Mouse (Mus musculus): Measurements from ENCODE around the gene Trpm6. TPM values are rescaled to one million over a fixed set of nuclear protein-coding genes. Genes with fewer than 3 reads are reported as not detected.
A peak's percentile ranks its signal among the peaks of the same experiment; 100 is the strongest.

Gene Trpm6
- total RNA-seq, 2 experiments from 2014 or later = not detected

DNA sequence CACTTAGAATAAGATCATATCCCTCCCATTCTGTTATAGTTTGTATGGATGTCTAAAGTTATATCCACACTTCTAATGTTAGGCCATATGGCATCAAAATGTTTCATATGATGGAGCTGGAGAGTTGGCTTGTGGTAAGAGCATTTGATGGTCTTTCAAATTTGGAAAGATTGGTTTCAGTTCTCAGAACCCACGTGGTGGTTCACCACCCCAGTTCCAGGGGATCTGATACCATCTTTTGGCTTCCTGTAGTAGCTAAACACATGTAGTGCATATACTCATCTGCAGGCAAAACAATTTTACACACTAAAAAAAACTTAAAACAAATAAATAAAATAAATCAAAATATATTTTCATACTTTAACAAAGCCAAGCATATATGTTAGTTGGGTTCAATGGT lies 21.3 kb downstream of the Trpm6 start:
- peak; percentile 39; the same call in 1 of the 2 replicates for ATAC-seq (replicated peaks; ENCODE audit: poor library complexity)

DNA sequence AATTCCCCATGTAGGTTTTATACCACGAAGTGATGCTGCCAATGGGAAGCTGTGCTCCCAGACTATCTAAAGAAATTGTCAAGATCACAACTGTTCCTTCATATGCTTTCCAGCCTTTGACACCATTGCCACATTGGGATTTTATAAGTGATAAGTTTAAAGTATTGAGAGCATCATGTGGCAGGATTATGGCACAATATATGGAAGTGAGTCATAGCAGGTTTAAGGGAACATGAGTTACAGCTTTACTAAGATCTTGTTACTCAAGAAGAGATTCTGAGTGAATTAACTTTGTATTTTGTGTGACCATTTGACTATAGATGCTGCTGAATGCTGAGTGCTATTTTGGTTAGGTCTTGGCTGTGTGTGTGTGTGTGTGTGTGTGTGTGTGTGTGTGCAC lies 21.8 kb downstream of the Trpm6 start:
- no peak for ATAC-seq (replicated peaks; ENCODE audit: poor library complexity)

DNA sequence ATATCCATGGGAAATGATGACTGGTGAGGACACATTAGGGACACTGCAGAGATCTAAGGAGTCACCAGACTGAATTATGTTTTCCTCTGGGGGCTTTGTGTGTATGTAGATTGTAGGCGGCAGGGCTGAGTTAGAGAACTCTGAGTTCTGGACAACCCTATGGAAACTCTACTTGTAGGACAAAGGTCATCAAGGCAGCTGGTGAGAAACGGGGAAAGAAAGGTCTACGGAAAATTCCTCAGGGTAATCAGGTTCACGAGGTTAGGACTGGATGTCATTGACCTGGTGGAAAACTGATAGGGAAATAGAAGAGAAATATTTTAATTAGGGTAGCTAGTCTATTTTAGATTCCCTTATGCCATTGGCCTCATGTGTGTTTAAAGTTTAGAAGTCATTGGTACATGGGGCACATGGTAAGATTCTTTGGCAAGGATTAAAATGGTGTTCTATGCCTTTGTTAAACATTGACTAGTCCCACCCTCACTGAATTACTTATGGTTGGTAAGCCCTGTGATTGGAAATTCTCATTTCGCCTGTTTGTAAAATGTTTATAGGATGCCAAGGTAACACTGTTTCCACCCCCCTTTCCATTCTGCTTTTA lies 23.2 kb downstream of the Trpm6 start:
- no peak for ATAC-seq (replicated peaks; ENCODE audit: poor library complexity)

DNA sequence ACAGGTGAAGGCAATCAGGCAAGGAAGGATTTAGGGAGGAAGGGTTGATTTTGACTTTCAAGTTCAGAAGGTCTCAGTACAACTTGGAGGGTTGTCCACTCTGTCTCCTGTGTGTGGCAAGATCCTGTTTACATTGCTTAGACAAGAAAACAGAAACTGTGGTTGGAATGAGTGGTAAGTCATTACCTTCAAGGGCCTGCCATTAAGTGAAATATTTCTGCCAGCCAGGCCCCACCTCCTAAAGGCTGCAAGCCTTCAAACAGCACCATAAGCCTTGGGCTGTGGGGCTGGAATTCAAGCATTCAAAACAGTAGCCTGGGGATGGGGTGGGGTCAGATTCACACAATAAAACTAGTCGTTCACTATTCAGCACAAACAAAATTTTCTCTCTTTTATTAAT lies 24.3 kb downstream of the Trpm6 start:
- ATAC-seq (replicated peaks; ENCODE audit: poor library complexity) = no peak

DNA sequence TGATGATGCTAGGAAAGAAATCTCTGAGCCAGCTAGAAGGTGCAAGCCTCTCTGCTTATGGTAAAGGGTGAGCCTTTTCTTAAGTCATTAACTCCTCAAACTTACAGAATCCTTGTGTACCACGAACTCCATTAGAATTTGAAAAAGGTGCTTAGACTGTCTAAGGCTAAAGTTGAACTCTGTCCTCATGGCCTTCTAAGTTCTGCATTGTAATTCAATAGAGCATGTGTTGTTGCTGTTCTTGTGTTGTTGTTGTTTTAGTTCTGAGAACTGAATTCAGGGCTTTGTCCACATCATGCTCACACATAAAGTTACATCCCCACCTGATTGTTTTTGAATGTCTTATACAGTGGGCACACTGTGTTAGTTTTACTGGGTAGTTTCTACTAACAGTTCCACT lies 49.9 kb downstream of the Trpm6 start:
- ATAC-seq (replicated peaks; ENCODE audit: poor library complexity) = no peak

DNA sequence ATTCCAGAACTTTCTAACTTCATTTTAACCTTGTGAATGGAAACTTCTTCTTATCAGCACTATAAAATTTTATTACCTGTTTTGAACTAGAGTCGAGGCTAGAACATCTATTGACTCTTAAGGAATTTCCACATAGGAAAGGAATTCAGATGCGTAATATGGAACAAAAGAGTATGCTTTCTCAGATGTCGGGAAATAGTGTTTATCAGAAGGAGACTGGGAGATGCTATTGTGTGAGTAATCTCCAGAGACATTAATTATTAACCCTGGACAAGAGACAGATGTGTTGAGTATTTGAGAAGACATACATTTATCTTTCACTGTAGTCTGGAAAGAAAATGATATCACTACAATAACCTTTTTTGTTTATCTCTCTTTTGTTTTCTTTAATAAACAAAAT lies 61.5 kb downstream of the Trpm6 start:
- ATAC-seq (replicated peaks; ENCODE audit: poor library complexity) = no peak

DNA sequence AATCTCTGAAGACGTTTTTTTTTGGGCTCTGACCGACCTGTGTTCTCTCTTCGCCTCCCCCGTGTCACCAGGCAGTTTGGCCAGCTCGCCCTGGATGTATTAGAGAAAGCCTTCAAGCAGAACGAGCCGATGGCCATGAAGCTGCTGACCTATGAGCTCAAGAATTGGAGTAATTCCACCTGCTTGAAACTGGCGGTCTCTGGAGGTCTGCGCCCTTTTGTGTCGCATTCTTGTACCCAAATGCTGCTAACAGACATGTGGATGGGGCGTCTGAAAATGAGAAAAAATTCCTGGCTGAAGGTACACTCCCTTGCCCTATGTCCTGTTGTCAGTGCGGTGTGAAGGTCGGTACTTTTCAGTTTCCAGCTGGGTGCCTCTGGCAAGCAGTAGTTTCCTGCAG lies 65.4 kb downstream of the Trpm6 start:
- ATAC-seq (replicated peaks; ENCODE audit: poor library complexity) = no peak

DNA sequence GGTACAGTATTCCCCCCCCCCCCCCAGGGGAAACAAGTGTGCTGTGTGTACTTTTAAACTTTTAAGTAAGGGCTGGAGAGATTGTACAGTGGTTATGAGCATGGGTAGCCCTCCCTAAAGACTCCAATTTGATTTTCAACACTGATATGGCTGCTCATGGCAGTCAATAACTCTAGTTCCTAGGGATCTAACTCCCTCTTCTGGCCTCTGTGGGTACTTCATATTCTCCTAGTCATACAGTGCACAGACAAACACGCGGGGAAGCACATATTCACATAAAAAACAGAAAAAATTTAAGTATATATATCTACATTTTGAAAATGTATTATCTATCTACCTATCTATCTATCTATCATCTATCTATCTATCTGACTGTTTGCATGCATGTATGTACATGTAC lies 67.6 kb downstream of the Trpm6 start:
- 0 out of 2 replicates have a peak, but pooled peaks have one; percentile 31 for ATAC-seq (replicated peaks; ENCODE audit: poor library complexity)

DNA sequence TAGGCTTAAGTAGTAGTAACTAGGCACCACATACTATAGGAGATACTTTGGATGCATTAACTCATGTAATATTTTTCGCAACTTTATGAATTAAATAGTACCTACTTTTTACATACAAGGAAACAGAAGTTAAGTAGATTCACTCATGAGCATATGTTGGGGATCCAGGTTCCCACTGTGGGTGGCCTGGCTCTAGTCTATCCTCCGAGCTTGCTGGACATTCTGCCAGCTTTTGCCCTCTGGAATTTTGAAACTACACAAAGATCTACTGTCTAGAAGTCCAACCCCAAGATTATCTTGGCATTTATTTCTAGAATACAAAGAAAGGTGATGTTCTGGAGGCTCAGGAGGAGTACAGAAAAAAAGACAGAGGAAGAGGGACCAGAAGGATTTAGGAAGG lies 78.8 kb downstream of the Trpm6 start:
- no peak for ATAC-seq (replicated peaks; ENCODE audit: poor library complexity)

DNA sequence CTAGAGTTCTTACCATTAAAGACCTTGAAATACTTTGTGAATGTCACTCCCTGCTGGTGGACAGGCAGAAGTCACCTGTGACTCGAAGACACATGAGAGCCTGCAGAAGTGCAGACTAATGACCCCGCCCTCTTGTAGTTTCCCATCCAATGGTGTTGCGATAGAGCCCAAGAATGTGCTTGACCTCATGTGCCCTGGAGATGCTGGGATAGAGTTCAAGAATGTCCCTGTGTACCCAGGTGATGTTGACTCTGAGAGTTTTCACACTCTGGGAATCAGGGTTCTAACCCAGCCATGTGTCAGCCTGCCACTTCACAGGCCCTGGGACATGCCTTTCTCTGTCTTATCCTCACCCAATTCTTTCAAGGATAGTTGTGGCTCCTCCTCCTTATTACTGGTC lies 81.4 kb downstream of the Trpm6 start:
- ATAC-seq (replicated peaks; ENCODE audit: poor library complexity) = no peak

DNA sequence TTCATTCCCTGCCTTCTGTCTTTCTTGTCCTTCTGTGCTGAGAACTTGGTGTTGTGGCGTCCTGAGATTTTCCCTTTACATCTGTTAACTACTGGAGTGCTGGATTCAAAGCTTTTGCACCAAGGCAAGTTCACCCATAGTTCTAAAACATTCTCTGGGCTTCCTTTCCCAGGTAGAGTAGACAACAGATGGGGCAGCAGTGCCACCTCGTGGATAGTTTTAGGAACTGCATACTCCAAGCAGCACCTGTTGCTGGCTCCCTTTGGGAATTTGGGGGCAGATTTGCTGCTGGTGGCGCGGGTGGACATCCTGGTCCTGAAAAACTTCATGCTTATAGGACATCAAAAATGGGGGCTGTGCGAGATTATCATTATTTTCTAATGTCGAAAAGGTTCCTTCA lies 85.2 kb downstream of the Trpm6 start:
- ATAC-seq (replicated peaks; ENCODE audit: poor library complexity) = peak; percentile 97

DNA sequence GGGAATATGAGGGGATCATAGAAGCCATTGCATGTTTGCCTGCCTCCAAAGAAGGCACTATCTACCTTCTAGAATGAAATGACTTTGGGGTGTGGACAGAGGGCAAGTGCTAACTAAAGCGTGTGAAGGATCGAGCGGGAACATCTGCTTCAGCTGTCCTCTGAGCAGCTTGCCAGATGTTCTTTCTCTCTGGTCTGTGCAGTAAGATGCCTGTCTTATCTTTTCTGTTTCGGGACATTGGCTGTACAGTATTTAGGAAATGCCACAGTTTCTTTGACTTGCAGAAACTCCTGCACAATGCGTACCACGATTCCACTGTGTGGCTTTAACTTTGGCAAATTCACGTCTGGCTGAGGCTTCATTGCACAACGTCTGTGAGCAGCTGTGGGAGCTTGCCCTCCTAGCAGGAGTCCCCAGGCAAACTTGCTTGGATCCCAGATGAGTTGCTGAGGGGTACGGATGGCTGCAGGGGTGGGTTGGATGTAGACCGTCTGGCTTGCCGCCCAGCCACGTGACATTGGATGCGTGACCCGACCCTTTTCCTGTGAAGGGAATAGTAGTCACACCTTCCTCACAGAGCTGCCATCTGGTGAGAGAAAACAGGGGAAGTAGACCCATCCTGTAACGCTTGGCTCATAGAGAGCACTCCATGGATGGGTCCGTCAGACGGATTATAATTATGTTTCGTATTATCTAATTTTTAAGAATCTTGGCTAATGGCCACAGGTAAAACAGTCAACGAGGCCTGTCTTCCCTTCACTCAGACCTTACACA lies 92.2 kb downstream of the Trpm6 start:
- ATAC-seq (replicated peaks; ENCODE audit: poor library complexity) = no peak

DNA sequence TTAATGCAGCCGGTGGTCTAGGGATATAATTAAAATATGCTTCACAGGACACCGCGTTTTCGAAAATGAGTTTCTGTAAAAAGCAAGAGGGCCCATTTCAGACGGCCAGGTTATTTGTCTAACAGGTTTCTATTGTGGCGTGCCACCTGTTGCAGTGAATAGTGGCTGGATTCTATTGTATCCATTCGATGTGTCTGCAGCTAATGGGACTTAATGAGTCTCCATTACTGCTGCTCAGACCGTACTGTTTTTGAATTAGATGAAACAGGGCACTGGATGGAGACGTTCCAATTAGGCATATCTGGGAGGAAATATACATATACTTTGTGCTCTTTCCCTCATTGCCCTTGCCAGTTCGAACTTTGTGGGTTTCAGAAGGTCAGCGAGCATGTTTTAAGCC lies 92.8 kb downstream of the Trpm6 start:
- no peak for ATAC-seq (replicated peaks; ENCODE audit: poor library complexity)

DNA sequence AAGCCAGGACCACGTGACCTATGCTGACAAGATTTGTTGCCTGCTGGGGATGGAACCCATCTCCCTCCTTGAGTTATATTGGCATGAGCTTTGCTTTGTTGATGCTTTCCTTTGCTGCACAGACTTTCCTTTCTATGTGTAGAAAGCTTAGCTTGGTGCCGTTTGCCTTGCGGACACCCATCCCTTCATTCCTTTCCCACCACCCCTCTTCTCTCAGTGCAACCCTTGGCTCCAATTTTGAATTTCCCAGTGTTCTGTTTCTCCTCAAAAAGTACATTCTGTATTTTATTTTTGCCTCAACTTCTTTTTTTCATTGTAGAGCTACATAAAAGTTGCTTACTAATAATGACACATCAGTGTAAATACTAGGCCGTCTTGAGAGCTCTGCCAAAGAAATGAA lies 96.6 kb downstream of the Trpm6 start:
- ATAC-seq (replicated peaks; ENCODE audit: poor library complexity) = no peak

DNA sequence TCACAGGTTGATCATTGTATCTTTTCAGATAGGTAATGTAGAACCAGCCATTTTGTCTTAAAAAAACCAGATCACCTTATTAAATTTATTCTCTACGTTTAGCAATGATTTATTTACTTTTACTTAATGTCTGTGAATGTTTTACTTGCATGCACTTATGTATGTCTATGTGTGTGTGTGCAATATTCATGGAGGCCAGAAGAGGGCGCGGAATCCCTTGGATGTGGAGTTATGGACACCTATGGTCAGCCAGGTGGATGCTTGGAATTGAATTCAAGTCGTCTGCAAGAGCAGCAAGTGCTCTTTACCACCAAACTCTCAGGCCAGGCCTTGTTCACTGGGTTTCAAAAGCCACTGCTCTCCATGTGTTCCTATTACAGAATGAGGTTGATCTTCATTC lies 118.5 kb downstream of the Trpm6 start:
- ATAC-seq (replicated peaks; ENCODE audit: poor library complexity) = no peak

DNA sequence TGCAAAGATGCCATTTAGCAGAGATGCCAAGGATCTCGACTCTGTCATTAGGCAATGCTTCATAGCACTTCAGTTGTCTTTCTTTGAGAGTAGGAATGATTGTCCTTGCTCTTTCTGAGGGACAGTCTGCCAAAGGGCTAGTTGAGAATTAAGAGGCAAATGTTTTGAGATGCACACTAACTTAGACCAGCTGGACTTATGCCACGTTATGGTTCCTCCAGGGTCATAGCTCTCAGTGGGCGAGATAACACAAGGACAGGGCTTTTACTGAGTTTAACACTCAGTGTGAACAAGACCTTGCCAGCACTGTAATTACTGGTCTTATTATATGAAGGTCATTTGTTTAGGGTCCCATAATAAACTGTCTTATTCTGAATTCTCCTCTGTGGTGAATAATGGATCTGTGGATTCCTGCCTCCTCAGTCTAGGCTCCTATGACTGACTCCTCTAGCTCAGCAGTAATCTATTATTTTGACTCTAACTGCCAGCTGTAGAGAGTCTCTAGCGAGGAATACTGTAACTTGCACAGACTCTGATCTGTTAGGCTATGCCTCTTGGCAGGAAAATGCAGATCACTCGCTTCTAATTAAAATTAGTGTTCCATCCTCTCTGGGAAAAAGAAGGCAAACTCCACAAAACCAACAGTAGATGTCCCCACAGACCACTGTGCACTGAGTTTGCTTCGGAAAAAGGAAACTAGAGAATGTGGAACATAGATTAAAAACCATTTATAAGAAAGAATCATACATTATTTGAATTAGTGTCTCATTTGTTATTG lies 123.2 kb downstream of the Trpm6 start:
- ATAC-seq (replicated peaks; ENCODE audit: poor library complexity) = no peak

DNA sequence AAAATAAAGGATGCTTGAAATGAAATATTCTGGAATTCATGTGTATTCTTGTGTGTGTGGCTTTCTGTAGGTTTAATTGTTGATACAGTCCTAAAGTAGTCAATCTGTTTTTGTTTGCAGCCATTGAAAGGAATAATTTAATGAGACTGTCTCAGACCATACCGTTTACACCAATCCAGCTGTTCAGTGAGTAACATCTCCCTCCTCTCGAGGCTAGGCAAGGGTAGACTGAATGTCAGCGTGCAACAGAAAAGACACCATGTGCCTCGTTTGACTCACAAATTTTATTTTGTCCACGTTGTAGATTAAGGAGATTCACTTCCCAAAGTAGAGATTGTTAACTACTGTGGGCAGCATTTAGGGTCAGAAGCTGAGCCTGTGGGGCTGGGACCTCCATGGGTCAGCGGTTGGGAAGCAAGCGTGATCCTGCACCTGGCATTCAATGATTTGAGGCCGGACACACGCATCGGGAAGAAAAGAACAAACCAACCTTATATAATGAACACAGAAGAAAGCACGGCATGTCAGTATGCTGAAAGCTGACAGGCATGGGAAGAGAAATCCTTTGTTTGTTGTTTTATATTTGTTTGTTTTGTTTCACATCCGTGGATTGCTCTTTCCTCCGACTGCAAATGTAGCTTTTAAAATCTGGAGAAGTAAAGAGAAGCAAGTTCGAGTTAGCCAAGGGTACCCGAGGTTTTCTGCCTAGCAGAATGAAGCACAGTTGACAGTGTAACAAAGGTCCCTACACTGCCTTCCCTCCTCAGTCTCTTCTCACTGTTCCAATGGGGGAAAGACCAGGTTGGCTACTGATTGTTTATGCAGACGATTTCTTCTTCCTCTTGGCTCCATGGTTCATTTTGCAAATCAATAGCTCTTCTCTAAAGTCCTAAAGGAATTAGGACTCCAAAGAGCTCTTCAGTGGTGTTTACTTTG lies 124.2 kb downstream of the Trpm6 start:
- ATAC-seq (replicated peaks; ENCODE audit: poor library complexity) = no peak

DNA sequence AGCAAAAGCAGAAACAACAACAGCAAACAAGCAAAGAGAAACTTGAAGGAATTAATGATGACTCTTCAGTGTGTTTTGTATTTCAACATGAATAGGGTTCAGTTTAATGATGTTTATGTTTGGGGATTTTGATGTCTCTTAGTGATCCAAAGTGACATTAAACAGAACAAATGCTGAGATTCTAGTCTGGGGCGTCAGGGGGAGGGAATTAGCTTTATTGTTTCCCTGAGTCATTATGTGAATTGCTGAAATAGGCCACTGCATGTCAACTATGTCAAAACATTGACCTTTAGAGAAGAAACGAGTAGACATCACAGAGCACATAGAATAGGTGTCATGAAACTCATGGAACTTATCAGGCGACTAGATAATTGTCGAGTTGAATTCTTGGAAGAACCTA lies 129.5 kb downstream of the Trpm6 start:
- ATAC-seq (replicated peaks; ENCODE audit: poor library complexity) = no peak

DNA sequence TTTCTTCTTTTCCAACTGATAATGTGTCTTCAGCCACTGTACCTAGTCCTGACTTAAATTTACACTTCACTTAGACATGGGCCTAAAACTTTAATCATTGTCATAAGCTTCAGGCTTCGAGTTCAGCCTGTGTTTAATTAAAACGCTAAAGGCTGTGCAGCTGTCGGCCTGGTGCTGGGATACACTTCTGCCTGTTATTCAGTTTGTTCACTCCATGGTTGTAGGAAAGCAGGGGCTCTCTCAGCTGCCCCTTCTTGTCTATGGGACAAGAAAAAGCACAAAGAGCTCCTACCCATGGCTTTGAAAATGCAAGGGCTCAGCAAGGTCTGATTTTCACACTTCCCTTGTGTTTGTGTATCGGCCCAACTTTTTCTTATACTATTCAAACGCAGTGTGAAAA lies 131.4 kb downstream of the Trpm6 start:
- ATAC-seq (replicated peaks; ENCODE audit: poor library complexity) = no peak

DNA sequence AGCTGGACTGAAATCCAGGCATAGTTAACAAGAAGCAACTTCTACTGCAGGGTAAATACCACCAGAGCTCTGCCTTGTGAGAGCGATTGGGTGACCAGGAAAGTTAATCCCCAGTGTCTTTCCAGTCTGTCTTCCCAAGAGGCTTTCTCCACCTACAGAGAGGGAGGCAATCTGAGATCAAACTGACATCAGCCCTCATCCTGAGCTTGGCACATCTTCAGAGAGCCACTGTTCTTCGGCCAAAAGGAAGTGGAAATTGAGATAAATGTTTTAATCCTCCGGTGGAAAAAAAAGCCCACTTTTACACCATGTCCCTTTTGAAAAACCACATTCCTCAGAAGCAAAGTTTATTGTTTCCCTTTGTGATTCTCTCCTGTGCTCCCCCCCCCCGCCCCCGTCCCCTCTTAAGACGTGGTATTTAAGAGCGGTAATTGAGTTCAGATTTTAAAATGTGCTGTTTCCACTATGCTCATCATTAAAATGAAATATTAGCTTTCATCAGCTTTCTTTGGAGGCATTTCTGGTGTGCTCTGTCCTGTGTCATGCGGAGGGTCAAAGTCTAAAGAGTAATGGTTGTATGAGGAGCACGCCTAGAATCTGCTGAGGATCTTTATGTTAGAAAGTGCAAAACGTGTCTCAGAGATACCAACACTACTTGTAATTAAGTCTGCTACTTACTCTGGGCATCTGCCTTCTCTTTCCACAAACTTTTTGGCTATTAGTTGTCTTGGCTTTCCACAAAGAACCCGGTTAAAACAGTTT lies 138.0 kb downstream of the Trpm6 start:
- no peak for ATAC-seq (replicated peaks; ENCODE audit: poor library complexity)

Data from megakaryocyte progenitor cell, adult 5-6 weeks (primary cell).